Mouse (Mus musculus) kidney, postnatal 4 days (tissue): Measurements from ENCODE around the gene Batf.

Experiments used
- DNase-seq, 2 experiments: peaks; one replicate each; pipeline ENCODE4 v3.0.0; 2021; ENCODE audit warnings: mixed read lengths in 2 of 2

Gene Batf

DNA sequence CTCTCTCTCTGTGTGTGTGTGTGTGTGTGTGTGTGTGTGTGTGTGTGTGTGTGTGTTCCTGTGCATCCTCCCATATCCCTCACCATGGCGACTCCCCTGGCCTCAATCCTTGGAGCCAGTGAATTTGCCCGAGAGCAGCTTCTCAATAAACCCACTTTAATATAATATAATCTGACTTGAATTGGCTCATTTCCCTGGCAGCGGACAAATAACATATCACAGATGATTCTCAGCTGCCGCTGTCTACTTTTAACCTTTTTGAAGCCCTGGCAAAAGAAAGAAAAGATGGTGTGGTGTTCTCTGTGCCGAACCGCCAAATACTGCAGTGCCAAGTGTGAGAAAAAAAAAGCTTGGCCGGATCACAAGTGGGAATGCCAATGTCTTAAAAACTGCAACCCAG lies 41.7 kb downstream of the Batf start:
- DNase-seq = no peak

DNA sequence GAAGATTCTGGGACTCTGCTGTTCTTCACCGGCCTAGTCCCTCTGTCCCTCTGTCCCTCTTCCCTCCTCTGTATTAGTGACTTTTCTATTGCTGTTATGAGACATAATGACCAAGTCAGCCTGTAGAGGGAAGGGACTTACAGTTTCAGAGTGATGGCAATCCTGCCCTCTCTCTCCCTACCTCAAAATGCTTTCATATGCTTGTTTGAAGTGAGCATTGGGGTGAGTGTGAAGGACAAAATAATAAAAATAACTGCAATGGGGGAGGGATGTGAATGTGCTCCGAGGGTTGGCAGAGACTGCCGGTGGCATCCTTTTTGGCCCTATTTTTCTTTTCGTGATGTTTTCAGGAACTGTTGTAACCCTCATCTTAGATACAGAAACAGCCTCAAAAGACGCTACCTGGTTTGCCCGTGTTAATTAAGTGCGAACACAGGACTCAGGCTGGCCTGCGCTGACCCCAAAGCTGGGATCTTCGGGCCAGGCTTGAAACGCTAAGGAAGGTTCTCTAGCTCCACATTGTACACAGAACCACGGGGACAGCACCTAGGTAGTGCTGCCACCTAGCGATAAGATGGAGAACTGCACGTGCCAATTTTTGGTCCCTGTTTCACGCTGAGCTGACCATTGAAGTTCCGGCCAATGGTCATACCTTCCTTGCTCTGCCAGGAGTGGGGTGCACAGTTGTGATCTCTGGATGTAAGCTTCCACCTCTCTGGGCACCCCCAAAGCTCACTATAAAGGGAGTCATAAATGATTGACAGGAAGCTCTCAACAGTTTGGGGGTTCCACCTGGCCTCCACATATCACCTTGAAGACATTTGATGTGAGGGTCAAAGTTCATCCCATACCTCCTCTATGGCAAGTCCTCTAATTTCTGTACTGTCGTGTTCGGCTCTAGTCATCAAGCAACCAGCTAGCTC lies 42.8 kb downstream of the Batf start:
- DNase-seq = peak; percentile 82 to 83

DNA sequence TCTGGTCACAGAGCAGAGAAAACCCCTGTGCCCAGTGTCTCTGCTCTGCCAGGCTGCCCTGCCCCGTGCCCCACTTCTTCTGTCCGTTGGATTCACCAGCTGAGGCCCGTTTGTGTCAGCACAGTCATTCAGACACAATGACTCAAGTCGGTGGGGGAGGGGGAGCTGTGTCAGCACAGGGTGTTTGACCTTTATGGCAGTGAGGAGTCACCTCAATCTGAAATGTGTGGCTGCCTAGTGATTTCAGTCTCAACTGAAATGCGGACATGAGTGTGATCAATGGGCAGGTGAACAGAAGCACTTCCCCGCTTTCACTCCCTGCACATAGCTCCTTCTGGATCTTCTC lies 43.4 kb downstream of the Batf start:
- DNase-seq = no peak

GRCm38 (mm10) chr12:85736203-85736602 lies 49.7 kb downstream of the Batf start:
- DNase-seq = peak; percentile 28 to 43

DNA sequence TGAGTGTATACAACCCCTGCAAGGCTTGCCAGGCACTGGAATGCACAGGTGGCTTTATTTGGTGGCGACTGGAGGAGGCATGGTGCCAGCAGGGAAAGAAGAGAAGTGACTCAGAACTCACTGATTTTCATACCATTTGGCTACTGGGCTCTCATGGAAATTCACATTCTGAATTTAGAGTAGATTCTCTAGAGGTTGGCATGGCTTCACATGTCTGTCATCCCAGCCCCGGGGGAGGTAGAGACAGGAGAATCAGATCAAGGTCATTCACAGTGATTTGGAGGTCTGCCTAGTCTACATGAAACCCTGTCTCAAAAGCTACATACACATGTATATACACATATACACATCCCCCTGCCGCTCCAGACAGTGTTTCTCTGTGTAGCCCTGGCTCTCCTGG lies 50.5 kb downstream of the Batf start:
- DNase-seq = no peak

GRCm38 (mm10) chr12:85745827-85746695 lies 59.6 kb downstream of the Batf start, which contains the start of gene Flvcr2:
Flvcr2 (plus strand) TSS chr12:85746539.
- DNase-seq = peak; percentile 87 to 92

- DNase-seq = no peak
Measured at GRCm38 (mm10) chr12:85746696-85747219, 60.3 kb downstream of the Batf start.

DNA sequence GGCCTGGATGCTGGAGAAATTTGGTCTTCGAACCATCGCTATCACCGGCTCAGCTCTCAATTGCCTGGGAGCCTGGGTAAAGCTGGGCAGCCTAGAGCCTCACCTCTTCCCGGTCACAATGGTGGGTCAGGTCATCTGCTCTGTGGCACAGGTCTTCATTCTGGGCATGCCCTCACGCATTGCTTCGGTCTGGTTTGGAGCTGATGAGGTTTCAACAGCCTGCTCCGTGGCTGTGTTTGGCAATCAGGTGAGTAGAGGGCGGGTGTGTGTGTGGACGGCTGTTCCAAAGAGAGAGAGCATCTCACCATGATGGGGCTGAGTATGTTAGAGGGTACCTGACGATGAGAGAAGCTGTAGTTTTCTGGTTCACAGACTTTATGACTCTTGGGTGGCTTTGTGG lies 60.9 kb downstream of the Batf start:
- DNase-seq = no peak

- DNase-seq = peak in 1 of 2 experiments; percentile 24
Measured at GRCm38 (mm10) chr12:85749861-85750260, 63.4 kb downstream of the Batf start.

DNA sequence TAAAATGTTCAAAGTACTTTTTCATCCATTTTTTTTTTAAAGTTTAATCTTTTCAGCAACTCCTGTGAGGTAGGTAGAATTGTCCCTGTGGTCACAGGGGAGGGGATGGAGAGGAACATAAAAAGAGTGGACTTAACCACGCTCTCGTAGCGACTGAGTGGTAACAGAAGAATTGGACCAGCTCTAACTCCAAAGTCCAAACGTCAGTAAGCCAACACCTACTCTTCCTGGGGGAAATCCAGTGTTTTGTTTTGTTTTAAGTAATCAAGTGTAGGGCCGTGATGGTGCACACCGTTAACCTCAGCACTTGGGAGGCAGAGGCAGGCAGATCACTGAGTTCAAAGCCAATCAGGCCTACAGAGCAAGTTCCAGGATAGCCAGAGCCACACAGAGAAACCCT lies 65.6 kb downstream of the Batf start:
- DNase-seq = no peak

GRCm38 (mm10) chr12:85753223-85753622 lies 66.8 kb downstream of the Batf start:
- no peak for DNase-seq

GRCm38 (mm10) chr12:85754611-85755265 lies 68.3 kb downstream of the Batf start:
- no peak for DNase-seq

- peak in 1 of 2 experiments; percentile 41 for DNase-seq
Measured at GRCm38 (mm10) chr12:85756455-85756854, 70.0 kb downstream of the Batf start.

DNA sequence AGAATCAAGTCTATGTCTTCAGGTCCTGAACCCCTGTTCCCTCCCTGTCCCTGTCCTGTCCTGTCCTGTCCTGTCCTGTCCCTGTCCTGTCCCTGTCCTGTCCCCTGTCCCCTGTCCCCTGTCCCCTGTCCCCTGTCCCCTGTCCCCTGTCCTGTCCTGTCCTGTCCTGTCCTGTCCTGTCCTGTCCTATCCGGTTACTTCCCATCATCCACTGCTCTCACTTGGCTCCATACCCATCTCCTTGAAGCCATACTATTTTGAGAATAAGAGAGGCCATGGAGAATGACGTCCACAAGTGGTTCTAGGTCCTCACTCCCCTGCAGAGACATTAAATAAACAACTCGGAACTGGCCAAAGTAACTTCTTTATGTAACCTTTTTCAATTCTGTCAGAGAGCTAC lies 70.6 kb downstream of the Batf start:
- DNase-seq = no peak
